Mouse (Mus musculus) heart, embryonic 14.5 days (tissue): ENCODE measurements around the gene Ankrd52. TPM values are rescaled to one million over a fixed set of nuclear protein-coding genes. Genes with fewer than 3 reads are reported as not detected.

ENCODE experiments used
- ATAC-seq: fragments of 200-750 bp; cut with Nextera tagmentation; 2 replicates; pipeline ENCODE4 v1.8.0; 2017; ENCODE audit warnings: low read depth, moderate TSS enrichment; ENCODE audit not compliant: insufficient number of reproducible peaks, insufficient read depth, low FRiP score
- H3K27ac ChIP-seq, 2 experiments: fragments of 200-500 bp in 1 of 2; fragments of 300-500 bp in 1 of 2; sonication (generic) in 1 of 2; replicated peaks in 1 of 2; 2 replicates each; pipeline ENCODE4 v1.5.1; 2012 to 2014; ENCODE audit warnings: low read depth in 2 of 2, low read length in 2 of 2, control low read depth in 1 of 2, mild to moderate bottlenecking in 1 of 2, mixed read lengths in 1 of 2; ENCODE audit not compliant: control insufficient read depth in 1 of 2, insufficient read depth in 1 of 2
- H3K27me3 ChIP-seq: fragments of 300-500 bp; sonication (generic); 2 replicates; pipeline ENCODE4 v1.6.1; 2014; ENCODE audit warnings: mild to moderate bottlenecking, low read length, control low read depth; ENCODE audit not compliant: control insufficient read depth, insufficient read depth
- H3K36me3 ChIP-seq: fragments of 300-500 bp; sonication (generic); 2 replicates; pipeline ENCODE4 v1.6.1; 2014; ENCODE audit warnings: mild to moderate bottlenecking, control low read depth, low read length, mixed read lengths; ENCODE audit not compliant: control insufficient read depth, insufficient read depth
- H3K4me1 ChIP-seq, 2 experiments: fragments of 200-500 bp in 1 of 2; fragments of 300-500 bp in 1 of 2; sonication (generic) in 1 of 2; 2 replicates each; pipeline ENCODE4 v1.6.1; 2012 to 2014; ENCODE audit warnings: low read length in 2 of 2, control low read depth in 1 of 2, mixed read lengths in 1 of 2; ENCODE audit not compliant: control insufficient read depth in 2 of 2, insufficient read depth in 2 of 2
- H3K4me2 ChIP-seq: fragments of 300-500 bp; sonication (generic); 2 replicates; pipeline ENCODE4 v1.6.1; 2014; ENCODE audit warnings: mild to moderate bottlenecking, low read length
- H3K4me3 ChIP-seq, 2 experiments: fragments of 200-500 bp in 1 of 2; fragments of 300-500 bp in 1 of 2; sonication (generic) in 1 of 2; 2 replicates each; pipeline ENCODE4 v1.5.1; 2012 to 2014; ENCODE audit warnings: low read length in 2 of 2, mild to moderate bottlenecking in 2 of 2, control low read depth in 1 of 2, low read depth in 1 of 2, moderate library complexity in 1 of 2; ENCODE audit not compliant: control insufficient read depth in 1 of 2, insufficient read depth in 1 of 2
- H3K9ac ChIP-seq: fragments of 300-500 bp; sonication (generic); 2 replicates; pipeline ENCODE4 v1.6.1; 2014; ENCODE audit warnings: mild to moderate bottlenecking, low read length
- H3K9me3 ChIP-seq: fragments of 300-500 bp; sonication (generic); 2 replicates; pipeline ENCODE4 v1.6.1; 2016; ENCODE audit warnings: low read length, control low read depth; ENCODE audit not compliant: control insufficient read depth
- WGBS: fragments of 180-500 bp; shearing (Covaris S2); extraction: QIAGEN DNeasy Blood & Tissue Kit; methylation state at CpG from one replicate; pipeline ENCODE4 v1.1.7; 2014; 5-methylcytosine and 5-hydroxymethylcytosine counted together
- polyA plus RNA-seq: library from polyadenylated mRNA; unstranded; fragments of >200 nt; fragmentation: Nextera tagmentation; extraction: Ambion mirVana; gene quantifications from 2 replicates; pipeline ENCODE4 v1.2.1, GENCODE M21; 2014

Gene Ankrd52
- polyA plus RNA-seq, 1 experiment from 2014 or later: 9.9 TPM

GRCm38 (mm10) chr10:128425260-128425659, 48.3 kb downstream of the Ankrd52 start:
- Histone ChIP-seq H3K4me3 (no peak overlapping the region), H3K36me3 (peaks cover 87% of the 10 kb centered on the region), H3K4me1 (peaks cover 0 to 4% of the 10 kb centered on the region in 2 experiments; a peak in 1 of 4 replicates), H3K27ac (0 out of 4 replicates have a peak overlapping the region, but pooled peaks of 1 of the 2 experiments have one; percentile 55), H3K9me3 (no peaks in the 10 kb centered on the region), H3K27me3 (no peaks in the 10 kb centered on the region), H3K4me2 (no peak overlapping the region), H3K9ac (no peak overlapping the region)
- 78% methylated on average over 3 of the region's 3 CpGs for WGBS
- ATAC-seq: no peak

- no peaks in the 10 kb centered on the region for H3K9me3 ChIP-seq
- WGBS: 92% methylated on average over 5 of the region's 5 CpGs
- ATAC-seq: no peak
- peaks cover 73% of the 10 kb centered on the region for H3K36me3 ChIP-seq
- H3K4me3 ChIP-seq: no peak overlapping the region
- H3K9ac ChIP-seq: no peak overlapping the region
- peaks cover 0 to 4% of the 10 kb centered on the region in 2 experiments; a peak in 1 of 4 replicates for H3K4me1 ChIP-seq
- no peaks in the 10 kb centered on the region for H3K27me3 ChIP-seq
- H3K27ac ChIP-seq: no peak overlapping the region
- no peak overlapping the region for H3K4me2 ChIP-seq
Observed at GRCm38 (mm10) chr10:128429052-128429451, 52.1 kb downstream of the Ankrd52 start.

DNA sequence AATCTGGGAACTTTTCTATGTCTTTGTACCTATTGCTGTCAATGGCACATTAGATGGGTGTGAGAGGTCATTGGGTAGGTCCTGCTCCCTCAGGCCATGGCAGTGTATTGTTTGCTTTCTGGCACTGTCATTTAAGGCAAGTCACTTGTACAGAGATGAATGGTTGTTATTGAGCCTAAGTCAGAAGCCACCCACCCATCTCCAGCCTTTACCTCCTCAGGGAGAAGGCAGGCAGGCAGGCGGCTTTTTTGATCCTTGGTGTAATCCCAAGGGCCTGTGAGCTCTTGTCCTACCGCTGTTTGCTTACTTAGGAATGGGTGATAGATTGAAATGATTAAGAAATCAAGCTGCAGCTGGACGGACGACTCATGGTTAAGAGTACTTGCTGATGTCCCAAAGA, 52.5 kb downstream of the Ankrd52 start:
- H3K36me3 ChIP-seq: peaks cover 76% of the 10 kb centered on the region
- WGBS: 85% methylated on average over 4 of the region's 4 CpGs
- no peak overlapping the region for H3K27ac ChIP-seq
- H3K4me2 ChIP-seq: no peak overlapping the region
- H3K4me3 ChIP-seq: no peak overlapping the region
- no peaks in the 10 kb centered on the region for H3K27me3 ChIP-seq
- H3K9me3 ChIP-seq: no peaks in the 10 kb centered on the region
- ATAC-seq: no peak
- H3K4me1 ChIP-seq: peaks cover 0 to 4% of the 10 kb centered on the region in 2 experiments; a peak in 1 of 4 replicates
- H3K9ac ChIP-seq: no peak overlapping the region

- no peak overlapping the region for H3K9ac ChIP-seq
- WGBS: 94% methylated on average over 2 of the region's 2 CpGs
- no peak overlapping the region for H3K27ac ChIP-seq
- peaks cover 85% of the 10 kb centered on the region for H3K36me3 ChIP-seq
- H3K9me3 ChIP-seq: no peaks in the 10 kb centered on the region
- ATAC-seq: no peak
- peaks cover 7 to 10% of the 10 kb centered on the region in 2 experiments for H3K4me1 ChIP-seq
- H3K4me2 ChIP-seq: no peak overlapping the region
- H3K27me3 ChIP-seq: no peaks in the 10 kb centered on the region
- H3K4me3 ChIP-seq: no peak overlapping the region
Observed at GRCm38 (mm10) chr10:128433417-128433816, 56.5 kb downstream of the Ankrd52 start.

- H3K4me2 ChIP-seq: no peak overlapping the region
- H3K36me3 ChIP-seq: peaks cover 85% of the 10 kb centered on the region
- no peaks in the 10 kb centered on the region for H3K27me3 ChIP-seq
- ATAC-seq: no peak
- 80% methylated on average over 10 of the region's 10 CpGs for WGBS
- no peak overlapping the region for H3K4me3 ChIP-seq
- no peak overlapping the region for H3K9ac ChIP-seq
- no peaks in the 10 kb centered on the region for H3K9me3 ChIP-seq
- peaks cover 7 to 10% of the 10 kb centered on the region in 2 experiments for H3K4me1 ChIP-seq
- H3K27ac ChIP-seq: peak overlapping the region in 1 of 2 experiments; percentile 80; a peak in 1 of 4 replicates
Observed at GRCm38 (mm10) chr10:128434681-128435080, 57.8 kb downstream of the Ankrd52 start.

GRCm38 (mm10) chr10:128435186-128435823, 58.4 kb downstream of the Ankrd52 start:
- H3K9ac ChIP-seq: peak overlapping the region; percentile 6; the same call in 1 of the 2 replicates
- peak; percentile 47; the same call in 1 of the 2 replicates for ATAC-seq
- 72% methylated on average over 17 of the region's 17 CpGs for WGBS

DNA sequence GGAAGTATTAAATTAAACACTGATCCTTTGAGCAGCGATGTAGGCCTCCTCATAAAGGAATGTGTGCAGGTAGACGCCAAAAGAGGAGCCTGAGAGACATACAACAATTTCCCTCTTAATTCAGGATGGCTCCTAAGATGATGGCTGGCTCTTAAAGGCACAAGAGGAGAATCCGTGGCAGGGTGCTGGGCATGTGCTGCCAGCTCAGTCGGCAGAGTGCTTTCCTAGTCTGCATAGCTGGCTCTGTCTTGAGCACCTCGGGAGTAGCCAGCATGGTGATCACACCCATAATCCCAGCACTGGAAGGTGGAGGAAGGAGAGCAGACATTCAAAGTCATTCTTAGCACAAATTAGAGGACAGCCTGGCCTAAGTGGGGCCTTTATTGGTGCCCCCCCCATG, 59.0 kb downstream of the Ankrd52 start:
- no peaks in the 10 kb centered on the region for H3K27me3 ChIP-seq
- peak overlapping the region; percentile 30 to 80 for H3K27ac ChIP-seq
- WGBS: 80% methylated on average over 5 of the region's 5 CpGs
- H3K9ac ChIP-seq: peak overlapping the region; percentile 6; the same call in 1 of the 2 replicates
- no peak overlapping the region for H3K4me2 ChIP-seq
- peaks cover 7 to 10% of the 10 kb centered on the region in 2 experiments for H3K4me1 ChIP-seq
- H3K4me3 ChIP-seq: no peak overlapping the region
- no peak for ATAC-seq
- H3K9me3 ChIP-seq: no peaks in the 10 kb centered on the region
- peaks cover 85% of the 10 kb centered on the region for H3K36me3 ChIP-seq

More at GRCm38 (mm10) chr10:128435186-128435823, 58.4 kb downstream of the Ankrd52 start:
- H3K4me1 ChIP-seq: peaks cover 7 to 10% of the 10 kb centered on the region in 2 experiments
- H3K27ac ChIP-seq: peak overlapping the region; percentile 30 to 80
- H3K9me3 ChIP-seq: no peaks in the 10 kb centered on the region
- H3K27me3 ChIP-seq: no peaks in the 10 kb centered on the region
- no peak overlapping the region for H3K4me3 ChIP-seq
- H3K36me3 ChIP-seq: peaks cover 85% of the 10 kb centered on the region
- H3K4me2 ChIP-seq: no peak overlapping the region
